Mouse (Mus musculus) left cerebral cortex, adult 11 months (tissue): Measurements from ENCODE around the gene Rnf20.

ENCODE experiments used
- DNase-seq: peaks from one replicate; pipeline ENCODE4 v3.0.0; 2022; ENCODE audit warnings: low spot score

Rnf20 gene

DNA sequence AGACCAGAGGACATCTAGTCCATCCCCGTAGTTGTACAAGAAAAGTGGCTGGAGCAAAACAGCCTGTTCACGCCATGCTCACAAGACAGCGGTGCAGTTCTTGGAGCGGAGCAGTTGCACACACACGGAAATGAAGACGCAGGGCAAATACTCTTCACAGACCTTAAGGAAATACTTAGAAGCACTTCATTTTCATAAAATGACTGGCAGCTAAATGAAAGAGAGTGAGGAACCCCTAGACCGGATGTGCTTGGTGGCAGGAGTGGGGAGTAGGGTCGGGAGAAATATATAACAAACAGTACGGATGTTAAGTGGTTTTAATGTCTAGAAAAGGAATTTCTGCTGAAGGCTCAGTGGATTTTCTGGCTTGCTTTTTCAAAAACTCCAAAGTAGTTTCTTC lies 29.9 kb downstream of the Rnf20 start:
- DNase-seq = no peak

DNA sequence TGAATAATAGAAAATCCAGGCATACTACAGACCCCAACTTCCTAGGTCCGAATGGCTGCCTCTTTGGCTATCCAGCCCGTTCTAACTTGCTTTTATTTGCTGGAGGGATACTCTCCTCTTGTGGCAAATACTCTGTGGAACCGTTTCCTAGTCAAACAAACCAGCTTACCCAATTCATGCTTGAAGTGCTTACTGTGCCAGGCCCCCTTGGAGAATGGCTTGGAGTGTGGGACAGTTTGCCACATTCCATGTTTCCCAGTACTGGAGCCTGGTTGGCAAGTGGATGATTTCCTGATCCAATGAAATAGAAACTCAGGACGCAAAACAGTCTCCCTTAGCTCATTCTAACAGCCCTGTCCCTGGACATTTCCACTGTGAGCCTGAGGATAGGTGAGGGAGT lies 30.4 kb downstream of the Rnf20 start:
- DNase-seq = no peak

DNA sequence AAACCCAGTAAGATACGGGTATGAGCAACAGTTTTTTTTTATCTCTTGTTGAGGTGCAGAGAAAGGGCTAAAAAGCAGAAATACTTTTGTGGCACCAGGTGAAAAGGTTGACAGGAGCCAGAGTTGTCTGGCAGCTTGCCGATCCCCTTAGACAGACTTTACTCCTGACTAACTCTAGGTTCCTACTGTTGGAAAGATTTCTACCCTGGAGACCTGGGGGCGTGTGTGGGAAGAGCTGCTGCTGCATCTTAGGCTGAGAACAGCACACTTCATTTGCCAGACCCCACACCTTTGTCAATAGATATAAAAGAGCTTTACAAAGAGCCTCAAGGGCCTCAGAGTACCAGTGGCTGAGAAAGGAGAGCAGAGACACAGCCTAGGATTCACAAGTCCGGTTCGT lies 33.0 kb downstream of the Rnf20 start:
- DNase-seq = peak; percentile 11

DNA sequence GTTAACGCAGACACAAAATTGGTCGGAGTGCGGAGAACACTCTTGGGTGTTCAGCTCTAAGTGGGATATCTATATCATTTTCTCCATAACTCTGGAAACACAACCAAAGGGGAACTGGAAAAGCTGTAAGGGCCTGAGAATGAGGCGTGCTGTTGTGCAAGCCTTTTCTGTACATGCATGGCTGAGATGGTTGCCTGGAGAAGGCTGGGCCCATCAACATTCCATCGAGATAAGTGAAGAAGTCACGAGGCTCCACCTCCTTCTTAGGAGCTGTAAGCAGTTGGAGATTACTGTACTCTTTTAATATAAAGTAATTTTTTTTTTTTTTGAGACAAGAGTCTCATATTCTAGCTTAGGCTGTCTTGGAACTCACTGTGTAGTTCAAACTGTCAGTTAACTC lies 44.3 kb downstream of the Rnf20 start:
- DNase-seq = no peak

DNA sequence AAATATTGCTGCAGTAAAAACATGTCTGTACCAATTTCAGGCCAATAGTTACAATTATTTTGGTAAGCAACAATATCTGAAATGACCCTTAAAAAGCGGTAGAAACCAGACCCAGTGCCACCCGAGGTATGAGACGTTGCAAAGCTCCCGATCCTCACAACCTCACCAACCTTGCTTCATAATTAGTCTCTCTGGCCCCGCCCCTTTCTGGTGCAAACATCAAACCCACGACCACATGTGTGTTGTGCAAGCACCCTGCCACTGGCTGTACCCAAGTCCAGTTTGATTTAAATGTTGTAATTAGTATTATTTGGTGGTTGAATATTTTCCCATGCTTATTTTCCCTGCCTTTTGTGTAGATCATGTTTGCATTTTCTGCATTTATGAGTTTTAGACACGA lies 45.0 kb downstream of the Rnf20 start:
- DNase-seq = no peak

DNA sequence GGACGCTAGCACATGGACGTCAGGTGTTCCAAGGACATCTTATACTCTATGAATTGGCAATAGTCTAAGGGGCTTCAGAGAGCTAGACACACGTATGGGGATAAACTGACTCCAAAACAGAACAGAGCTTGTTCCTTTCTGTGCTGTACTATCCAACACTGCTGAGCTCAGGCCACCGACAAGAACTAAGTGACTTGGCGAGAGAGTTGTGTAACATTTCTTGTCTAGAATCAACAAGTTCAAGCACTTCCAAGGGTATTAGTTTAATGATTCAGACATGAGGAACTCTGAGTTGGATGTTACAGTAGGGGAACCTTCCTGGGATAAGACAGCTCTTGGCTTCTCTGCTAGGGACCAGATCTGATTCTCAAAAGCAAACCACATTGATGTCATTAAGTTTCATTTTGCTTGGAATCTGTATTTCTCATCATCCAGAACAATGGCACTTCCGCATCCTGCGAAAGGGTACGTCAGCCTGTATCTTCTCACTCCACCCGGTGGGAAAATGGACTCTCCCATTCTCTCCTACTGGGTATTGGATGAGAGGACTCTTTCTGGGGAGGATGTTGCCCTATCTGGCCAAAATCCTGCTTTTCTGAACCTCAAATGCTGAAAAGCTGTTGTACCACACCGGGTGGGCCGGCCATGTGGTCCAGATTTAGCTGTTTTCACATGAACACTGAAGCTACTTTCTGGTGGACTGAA lies 48.5 kb downstream of the Rnf20 start:
- DNase-seq = no peak

DNA sequence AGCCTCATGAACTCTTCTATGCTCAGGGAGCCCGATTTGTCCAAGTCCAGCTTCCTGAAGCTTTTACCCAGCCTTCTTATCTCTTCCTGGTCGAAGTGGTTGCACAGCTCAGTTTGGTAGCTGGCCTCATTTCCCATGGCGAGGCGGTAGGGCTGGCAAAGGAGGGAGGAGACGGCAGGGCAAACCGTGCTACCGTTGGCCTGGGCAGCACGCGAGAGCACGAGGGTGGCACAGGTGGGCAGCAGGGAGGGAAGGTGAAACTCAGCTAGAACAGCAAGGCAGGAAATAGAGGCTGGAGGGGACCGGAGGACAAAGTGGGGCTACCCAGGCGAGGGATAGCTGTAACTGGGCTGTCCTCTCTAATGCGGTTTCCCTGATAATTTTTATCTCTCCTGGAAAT lies 50.0 kb downstream of the Rnf20 start, which contains the start of gene Ppp3r2:
Gene Ppp3r2, minus strand, starts transcription at position 213 of the 400 bp plus-strand sequence.
- DNase-seq = no peak

DNA sequence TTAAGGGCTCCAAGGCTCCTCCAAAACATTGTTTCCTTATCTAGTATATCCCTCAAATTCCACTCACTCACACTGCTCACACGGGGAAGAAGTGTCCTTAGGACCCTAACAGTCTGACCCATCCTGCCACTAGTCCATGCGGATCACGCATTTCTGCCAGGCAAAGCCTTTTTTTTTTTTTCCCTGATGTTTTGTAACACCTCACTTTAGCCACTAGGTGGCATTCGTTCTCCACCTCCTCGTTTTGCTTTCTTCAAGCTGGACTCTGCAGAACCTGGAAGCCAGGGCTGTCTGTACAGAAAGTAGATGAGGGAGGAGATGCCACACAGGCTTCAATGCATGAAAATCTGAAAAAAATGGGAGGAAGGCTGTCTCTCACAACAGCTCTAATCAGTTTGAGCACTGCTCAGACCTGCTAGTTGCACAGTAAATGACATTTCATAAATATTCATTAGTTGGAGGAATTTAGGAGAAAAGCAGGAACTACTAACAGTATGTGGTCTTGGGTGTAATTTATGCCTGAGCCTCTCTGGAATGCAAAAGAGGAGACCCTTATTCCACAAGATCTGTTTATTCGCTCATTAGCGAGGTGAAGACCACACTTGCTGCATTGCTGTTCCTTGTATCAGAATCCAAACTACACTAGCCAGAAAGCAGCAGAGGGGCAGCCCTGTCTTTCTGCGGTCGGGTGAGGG lies 56.9 kb downstream of the Rnf20 start:
- peak; percentile 22 for DNase-seq

DNA sequence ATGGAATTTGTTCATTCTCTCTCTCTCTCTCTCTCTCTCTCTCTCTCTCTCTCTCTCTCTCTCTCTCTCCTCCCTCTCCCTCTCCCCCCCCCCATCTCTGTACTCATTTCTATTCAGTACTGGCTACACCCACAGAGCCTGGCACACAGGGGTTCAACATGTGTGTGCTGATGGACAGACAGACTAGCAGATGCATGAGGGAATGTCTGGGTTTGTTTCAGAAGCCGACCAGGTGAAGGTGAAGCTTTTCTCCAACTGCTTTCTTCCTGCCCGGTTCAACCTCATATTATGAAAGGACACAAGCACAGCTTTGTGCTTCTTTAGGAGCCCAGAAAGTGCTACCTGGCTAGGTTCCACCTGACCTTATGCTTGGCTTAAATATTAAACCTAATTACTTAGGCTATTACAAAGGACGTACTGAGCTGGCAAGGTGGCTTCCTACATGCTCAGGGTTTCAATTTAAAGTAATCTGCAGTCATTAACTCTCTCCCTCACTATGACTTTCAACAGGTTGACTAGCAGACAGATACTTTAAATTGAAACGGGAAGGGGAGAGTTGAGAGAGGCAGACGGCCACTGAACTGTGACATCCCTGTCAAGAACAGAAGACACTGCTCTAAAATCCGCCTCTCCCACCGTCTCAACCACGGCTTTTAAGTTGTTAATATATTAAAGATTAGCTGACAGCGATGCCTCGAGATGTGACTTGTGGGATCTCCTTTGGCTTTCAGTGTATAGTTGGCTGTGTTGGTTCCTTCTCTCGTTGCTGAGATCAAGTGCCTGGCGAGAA lies 59.8 kb downstream of the Rnf20 start:
- DNase-seq = no peak
